Mouse (Mus musculus) C2C12 (cell line): ENCODE measurements around the gene Ctdspl.

ENCODE experiments used
- CEBPB ChIP-seq: IDR thresholded peaks from one replicate; pipeline ENCODE4 v1.6.1; 2011; ENCODE audit warnings: low read depth, mild to moderate bottlenecking, control low read depth, moderate library complexity
- CTCF ChIP-seq: IDR thresholded peaks from one replicate; pipeline ENCODE4 v1.5.1; 2011; ENCODE audit not compliant: control insufficient read depth, insufficient read depth, insufficient read length
- FOSL1 ChIP-seq: IDR thresholded peaks from one replicate; pipeline ENCODE4 v1.8.0; 2011; ENCODE audit warnings: mild to moderate bottlenecking, low read length; ENCODE audit not compliant: poor library complexity, insufficient read depth, severe bottlenecking
- MAX ChIP-seq: IDR thresholded peaks from one replicate; pipeline ENCODE4 v1.6.1; 2011; ENCODE audit warnings: mild to moderate bottlenecking, control low read depth
- MYOD1 ChIP-seq: IDR thresholded peaks from one replicate; pipeline ENCODE4 v1.6.1; 2011; ENCODE audit warnings: low read depth; ENCODE audit not compliant: control insufficient read depth, insufficient read length
- MYOG ChIP-seq: IDR thresholded peaks from one replicate; pipeline ENCODE4 v1.6.1; 2011; ENCODE audit not compliant: control insufficient read depth, insufficient read length; ENCODE audit errors: extremely low read depth
- USF1 ChIP-seq: IDR thresholded peaks from one replicate; pipeline ENCODE4 v1.6.1; 2011; ENCODE audit warnings: low read depth, mild to moderate bottlenecking, control low read depth, moderate library complexity

DNA sequence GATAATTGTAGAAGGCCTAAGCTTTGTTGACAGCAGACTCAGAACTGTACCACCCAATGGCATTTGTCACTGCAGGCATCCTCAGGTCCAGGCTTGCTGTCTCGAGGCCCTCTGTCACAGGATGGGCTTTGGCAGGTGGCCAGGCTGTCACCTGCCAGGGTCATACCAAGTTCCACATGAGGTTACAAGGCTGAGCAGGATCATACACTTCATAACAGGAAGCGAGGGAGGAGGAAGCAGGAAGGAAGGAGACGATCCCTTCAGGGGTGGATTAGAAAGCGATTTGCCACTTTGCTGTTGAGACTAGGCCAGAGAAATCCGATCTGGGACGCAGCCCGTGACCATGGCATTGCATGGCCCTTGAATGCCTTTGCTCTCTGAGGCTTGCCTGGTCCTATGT is 32.5 kb downstream of the Ctdspl start:
- TF ChIP-seq MYOG, result no peak
- TF ChIP-seq CTCF, result no peak
- TF ChIP-seq MYOD1, result no peak
- no peak for TF ChIP-seq MAX
- no peak for TF ChIP-seq USF1
- no peak for TF ChIP-seq CEBPB
- TF ChIP-seq FOSL1, result no peak
